Mouse (Mus musculus) layer of hippocampus, postnatal 36 days (tissue): ENCODE measurements at regions not wholly inside any gene's neighbourhood (a gene's known extent, or its start where the extent isn't known, plus 50 kb on each side); places are given as distances from the start of the nearest gene placed in this dataset.
A peak's percentile ranks its signal among the peaks of the same experiment; 100 is the strongest.
"Not testable (repeated sequence)": the region's sequence is repeated elsewhere in the genome, so short reads cannot be mapped to it uniquely, and the experiment has no call there.

Source experiments
- DNase-seq, 2 experiments: peaks; one replicate each; pipeline ENCODE4 v3.0.0; 2022

- DNase-seq = not testable (repeated sequence)
Observed at GRCm38 (mm10) chr9:94107701-94108100, 430.2 kb downstream of the 1190002N15Rik start.

- DNase-seq = no peak
Observed at GRCm38 (mm10) chr9:94104669-94105068, 433.2 kb downstream of the 1190002N15Rik start.

- no peak for DNase-seq
Observed at GRCm38 (mm10) chr9:94101958-94102357, 435.9 kb downstream of the 1190002N15Rik start.

- no peak for DNase-seq
Observed at GRCm38 (mm10) chr9:94094800-94095199, 443.1 kb downstream of the 1190002N15Rik start.

DNA sequence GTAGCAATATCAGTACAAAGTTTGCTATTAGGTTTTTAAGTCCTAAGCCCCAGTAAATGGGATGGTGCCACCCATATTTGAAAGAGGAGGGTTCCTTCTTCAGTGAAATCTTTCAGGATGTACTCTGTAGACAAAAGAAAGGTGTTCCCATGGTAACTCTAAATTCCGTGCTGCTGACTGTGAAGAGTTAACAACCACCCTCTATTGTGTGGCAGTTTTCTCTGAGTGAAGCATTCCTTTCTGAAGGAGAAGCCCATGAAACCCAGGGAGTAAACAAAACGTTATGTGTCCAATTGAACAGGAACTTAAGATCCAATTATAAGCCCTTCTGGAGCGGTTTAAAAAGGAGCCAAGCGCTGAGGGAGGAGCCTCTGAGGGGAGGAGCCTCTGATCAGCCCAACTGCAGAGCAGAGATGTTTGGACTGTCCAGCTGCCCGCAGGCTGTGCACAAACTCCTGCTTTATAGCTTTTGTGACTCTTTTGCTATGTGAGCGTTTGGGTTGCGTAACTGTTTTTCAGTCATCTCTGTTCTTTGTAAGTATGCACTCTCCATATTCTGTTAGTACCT lies 446.1 kb downstream of the 1190002N15Rik start:
- no peak for DNase-seq

GRCm38 (mm10) chr9:94089759-94090158 lies 448.1 kb downstream of the 1190002N15Rik start:
- DNase-seq = no peak

DNA sequence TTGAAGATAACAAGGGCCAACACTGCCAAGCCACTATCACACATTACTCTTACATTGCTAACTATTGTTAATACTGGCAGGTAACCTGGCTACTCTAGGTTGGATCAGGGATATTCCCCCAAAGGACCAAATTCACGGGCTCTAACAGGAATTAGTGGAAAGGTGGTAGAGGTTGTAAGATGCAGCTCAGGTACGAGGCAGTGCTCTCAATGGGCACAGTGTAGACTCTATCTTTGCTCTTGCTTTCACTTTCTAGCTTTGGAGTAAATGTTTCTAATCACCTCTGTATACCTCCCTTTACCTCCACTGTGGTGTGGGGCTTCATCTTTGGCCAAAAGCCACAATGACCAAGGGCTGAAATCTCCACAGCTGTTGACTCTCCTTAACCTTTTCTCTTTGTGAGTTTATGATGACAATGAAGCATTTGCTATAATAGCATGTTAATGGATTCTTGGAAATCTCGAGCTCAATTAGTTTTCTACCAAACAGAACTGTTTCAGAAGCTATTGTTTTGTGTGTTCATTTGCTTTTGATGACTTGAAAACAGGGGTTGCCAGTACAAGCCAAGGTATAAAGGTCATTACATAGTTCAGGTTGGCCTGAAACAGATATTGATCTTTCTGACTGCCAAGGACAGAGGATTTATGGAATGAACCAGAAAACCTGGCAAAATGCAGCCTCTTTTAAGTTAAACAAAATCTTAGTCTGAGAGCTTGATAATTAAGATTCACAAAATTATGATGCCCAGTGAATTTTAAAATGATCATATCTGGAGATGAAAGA lies 454.1 kb downstream of the 1190002N15Rik start:
- no peak for DNase-seq

GRCm38 (mm10) chr9:94074904-94075303 lies 463.0 kb downstream of the 1190002N15Rik start:
- DNase-seq = no peak

- DNase-seq = no peak
Observed at GRCm38 (mm10) chr9:94067121-94067520, 470.8 kb downstream of the 1190002N15Rik start.

DNA sequence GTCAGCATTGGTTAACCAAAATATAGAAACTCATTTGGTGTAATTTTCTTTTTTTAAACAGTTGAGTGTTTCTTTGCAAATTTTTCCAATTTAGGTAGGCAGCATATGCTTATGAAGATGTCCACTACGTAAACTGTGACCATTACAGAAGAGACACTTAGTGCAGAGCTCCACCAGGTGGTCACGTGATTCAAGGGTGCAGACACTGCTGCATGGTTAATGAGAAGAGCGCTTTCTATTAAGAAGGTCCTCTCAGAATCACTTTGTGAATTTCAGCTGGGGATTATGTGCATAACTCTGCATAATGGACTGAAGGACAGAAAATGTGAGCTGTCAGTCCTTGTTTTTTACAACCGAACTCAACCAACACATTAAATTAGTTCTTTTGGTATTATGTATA lies 484.7 kb downstream of the 1190002N15Rik start:
- no peak for DNase-seq

DNA sequence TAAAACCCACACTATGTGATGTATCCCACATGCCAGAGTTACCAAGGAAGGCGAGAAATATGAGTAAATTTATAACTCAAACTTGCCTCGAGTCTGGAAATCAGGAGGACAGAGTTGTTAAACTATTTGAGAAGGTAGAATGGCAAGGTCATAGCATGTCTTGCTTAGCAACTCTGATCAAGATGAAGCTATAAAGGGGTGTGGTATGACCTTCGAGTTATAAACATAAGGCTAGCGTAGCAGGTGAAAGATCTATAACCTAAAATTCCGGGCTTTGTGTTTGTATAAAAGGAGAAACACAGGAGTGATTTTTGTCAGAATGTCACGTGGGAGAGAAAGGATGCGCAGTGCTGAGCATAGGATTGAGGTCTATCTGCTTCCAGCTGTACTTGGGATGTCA lies 490.0 kb downstream of the 1190002N15Rik start:
- no peak for DNase-seq

DNA sequence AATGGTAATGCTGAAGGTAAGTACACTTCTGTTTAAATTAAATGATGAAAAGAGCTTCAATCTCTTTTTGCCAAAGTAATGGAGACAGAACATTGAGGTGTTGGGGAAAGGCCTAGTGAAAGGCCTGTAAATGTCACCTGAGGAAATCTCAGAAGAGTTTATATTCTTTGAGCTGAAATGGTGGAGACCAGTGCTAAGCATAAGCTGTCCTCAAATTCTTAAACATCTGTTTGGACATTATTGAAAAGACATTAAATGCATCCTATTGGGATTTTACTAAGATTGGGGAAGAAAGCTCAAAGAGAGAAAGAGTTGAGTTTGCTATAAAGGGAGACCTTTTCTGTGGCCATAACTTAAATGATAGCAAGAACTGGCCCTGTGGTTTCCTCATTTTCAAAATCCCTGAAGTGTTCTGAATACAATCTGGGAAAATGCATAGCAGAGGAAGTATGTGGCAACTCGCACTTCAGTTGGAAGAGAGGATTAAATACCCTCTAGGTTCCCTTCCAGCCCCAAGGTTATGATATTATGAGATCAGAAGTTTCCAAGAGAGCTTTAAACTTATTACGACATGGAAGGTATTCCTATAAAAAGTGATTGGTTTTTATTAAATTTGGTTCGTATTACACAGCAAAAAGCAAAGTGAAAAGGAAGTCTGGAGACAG lies 492.3 kb downstream of the 1190002N15Rik start:
- DNase-seq = no peak

DNA sequence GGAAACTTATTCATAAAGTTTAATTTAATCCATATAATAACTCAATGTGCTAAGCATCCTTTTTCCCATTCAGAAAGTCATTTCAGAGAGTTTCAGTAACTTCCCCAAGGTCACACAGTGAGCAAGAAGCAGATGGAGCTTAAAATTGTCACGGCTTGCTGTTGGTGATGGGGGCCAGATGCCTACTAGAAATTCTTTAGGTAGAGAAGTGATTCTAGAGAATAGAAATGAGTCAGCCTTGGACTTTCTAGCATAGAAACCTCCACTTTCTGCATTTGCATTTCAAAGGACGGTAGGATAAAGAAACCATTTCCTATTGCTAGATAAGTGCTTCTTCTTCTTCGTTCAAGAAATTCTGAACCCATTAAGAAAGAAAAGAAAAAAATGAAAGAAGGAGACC lies 514.1 kb downstream of the 1190002N15Rik start:
- DNase-seq = no peak

DNA sequence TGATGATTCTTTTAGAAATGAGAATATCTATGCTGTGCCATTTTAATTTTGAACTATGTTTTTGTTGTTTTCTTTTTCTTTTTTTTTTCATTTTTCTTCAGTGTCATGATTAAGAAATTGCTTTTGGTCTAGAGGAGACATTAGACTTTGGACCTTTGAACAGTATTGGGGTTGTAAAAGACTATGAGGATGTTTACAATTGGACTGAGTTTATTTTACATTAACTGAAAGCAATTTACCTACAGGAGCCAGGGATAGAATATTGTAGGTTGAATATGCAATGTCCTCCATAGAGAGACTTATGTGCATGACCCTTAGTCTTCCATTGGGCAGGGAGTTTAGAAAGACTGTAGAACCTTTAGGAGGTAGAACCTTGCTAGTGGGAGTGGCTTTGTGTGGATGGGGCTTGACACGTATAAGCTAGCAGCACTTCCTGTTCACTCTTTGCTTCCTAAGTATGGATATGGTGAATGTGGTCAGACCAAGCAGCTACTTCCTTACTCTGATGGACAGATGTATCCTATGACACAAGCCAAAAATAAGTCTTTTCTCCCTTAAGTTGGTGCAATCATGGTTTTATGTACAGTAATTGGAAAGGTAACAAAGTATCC lies 516.5 kb downstream of the 1190002N15Rik start:
- no peak for DNase-seq

DNA sequence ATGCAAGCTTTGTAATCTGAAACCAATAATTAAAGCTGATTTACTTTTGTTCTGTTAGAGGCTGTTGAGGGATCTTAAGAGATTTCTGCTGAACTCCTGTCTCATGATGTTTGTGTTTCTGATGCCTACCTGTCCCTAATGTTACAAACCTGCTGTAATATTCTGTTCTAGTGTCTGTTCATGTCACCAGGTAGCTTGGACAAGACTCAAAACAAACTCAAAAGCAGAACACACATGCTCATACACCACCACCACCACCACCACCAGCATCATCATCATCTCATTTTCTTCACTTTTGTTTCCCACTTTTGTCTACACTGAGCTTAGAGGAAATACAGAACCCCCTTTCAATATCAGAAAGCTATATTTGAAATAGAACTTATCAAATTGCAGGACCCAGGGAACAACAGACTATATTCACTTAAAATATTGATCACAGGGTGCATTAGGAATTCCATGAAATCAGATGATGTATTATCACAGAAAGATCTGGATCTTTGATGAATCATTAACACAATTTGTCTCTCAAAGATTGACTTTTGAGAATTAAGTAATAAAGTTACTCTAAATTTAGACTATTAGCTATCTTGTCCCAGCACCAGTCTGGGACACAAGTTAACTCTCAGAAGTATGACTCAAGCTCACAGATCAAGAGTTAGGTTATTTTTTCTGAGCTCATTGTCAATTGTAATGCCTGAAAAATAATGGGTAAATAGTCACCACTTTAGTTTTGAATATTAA lies 521.0 kb downstream of the 1190002N15Rik start:
- no peak for DNase-seq

- DNase-seq = no peak
Observed at GRCm38 (mm10) chr9:93992216-93992615, 545.7 kb downstream of the 1190002N15Rik start.

- no peak for DNase-seq
Observed at GRCm38 (mm10) chr9:93991141-93991540, 546.7 kb downstream of the 1190002N15Rik start.

DNA sequence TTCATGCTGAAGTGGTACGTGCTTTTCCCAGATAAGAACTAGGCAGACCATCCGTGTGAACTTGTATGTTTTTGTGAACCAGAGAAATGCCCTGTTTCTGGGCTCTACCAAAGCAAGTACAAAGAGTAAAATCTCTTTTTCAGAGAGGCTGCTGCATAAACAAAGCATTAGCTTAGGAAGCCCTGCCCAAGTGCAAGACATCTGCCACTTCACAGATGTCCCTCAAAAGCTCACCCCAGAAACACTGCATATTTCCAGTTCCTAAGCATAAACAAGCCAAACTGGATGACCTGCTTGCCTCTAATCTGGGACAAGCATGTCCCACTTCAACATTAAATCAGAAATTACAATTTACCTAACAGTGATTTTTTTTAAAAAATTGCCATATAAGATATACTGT lies 556.7 kb downstream of the 1190002N15Rik start:
- no peak for DNase-seq

GRCm38 (mm10) chr9:93969691-93970284 lies 568.1 kb downstream of the 1190002N15Rik start:
- DNase-seq = peak in 1 of 2 experiments; percentile 3

GRCm38 (mm10) chr9:93969118-93969517 lies 568.8 kb downstream of the 1190002N15Rik start:
- DNase-seq = no peak

DNA sequence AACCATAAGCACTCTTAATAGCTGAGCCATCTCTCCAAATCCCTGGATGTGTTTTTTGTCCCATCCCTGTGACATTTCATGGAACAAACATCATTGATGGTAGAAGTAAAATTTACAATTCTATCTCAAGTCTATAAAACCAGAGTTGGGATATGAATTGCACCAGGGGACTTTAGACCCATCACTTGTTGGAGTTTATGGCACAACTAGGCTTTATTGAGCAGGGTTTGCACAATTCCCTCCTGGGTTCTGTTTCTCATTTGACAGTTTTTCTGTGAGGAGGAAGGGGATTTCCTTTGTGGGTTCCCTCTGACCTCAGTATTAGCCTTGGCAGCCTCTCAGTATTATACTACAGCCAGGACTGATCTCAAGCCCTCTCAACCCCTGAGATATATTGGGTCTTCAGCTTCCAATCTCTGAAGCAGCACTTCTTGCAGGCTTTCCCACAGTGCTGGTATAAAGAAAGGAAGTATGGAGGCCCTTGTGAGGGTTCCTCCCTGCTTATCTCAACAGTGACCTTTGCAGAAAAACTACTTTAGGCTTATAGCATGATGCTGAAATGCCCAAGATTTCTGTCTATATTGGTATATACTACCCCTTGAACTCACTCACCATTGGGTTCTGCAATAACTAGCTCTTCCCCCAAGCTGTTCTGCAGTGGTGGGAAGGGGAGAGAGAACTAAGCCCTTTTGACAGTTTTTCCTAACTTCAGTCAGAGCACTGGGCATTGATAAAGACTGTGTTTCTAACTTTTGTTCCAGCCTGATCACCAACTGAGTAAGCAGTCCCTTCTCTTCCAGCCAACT lies 582.4 kb downstream of the 1190002N15Rik start:
- no peak for DNase-seq
